Mouse (Mus musculus) adrenal gland, adult (tissue): Measurements from ENCODE around the gene Lrmda.

ENCODE experiments used
- DNase-seq, 2 experiments: peaks; one replicate each; pipeline ENCODE4 v3.0.0; 2022 to 2023; ENCODE audit warnings: low spot score in 1 of 2; ENCODE audit not compliant: inconsistent age in 2 of 2

The Lrmda gene

GRCm38 (mm10) chr14:22817346-22818201 lies 798.1 kb downstream of the Lrmda start:
- peak; percentile 52 to 84 for DNase-seq

- no peak for DNase-seq
These were observed 798.7 kb downstream of the Lrmda start for GRCm38 (mm10) chr14:22818202-22818530.

GRCm38 (mm10) chr14:22822942-22823341 lies 803.4 kb downstream of the Lrmda start:
- DNase-seq: no peak

- DNase-seq: no peak
These were observed 807.3 kb downstream of the Lrmda start for GRCm38 (mm10) chr14:22826825-22827224.

- peak in 1 of 2 experiments; percentile 52 for DNase-seq
These were observed 817.5 kb downstream of the Lrmda start for GRCm38 (mm10) chr14:22837058-22837457.

- DNase-seq: no peak
These were observed 821.6 kb downstream of the Lrmda start for GRCm38 (mm10) chr14:22841136-22841535.

- DNase-seq: peak in 1 of 2 experiments; percentile 63
These were observed 824.5 kb downstream of the Lrmda start for GRCm38 (mm10) chr14:22844006-22844405.

GRCm38 (mm10) chr14:22845401-22845800 lies 825.9 kb downstream of the Lrmda start:
- no peak for DNase-seq

GRCm38 (mm10) chr14:22847011-22847786 lies 827.7 kb downstream of the Lrmda start:
- DNase-seq: peak in 1 of 2 experiments; percentile 69

- peak in 1 of 2 experiments; percentile 61 for DNase-seq
These were observed 829.6 kb downstream of the Lrmda start for GRCm38 (mm10) chr14:22849108-22849507.

- no peak for DNase-seq
These were observed 841.1 kb downstream of the Lrmda start for GRCm38 (mm10) chr14:22860631-22861030.

GRCm38 (mm10) chr14:22864132-22864531 lies 844.6 kb downstream of the Lrmda start:
- DNase-seq: no peak

- DNase-seq: no peak
These were observed 855.1 kb downstream of the Lrmda start for GRCm38 (mm10) chr14:22874584-22874983.

- peak; percentile 53 to 65 for DNase-seq
These were observed 867.7 kb downstream of the Lrmda start for GRCm38 (mm10) chr14:22887182-22887581.

- DNase-seq: no peak
These were observed 879.8 kb downstream of the Lrmda start for GRCm38 (mm10) chr14:22899312-22899711.

- no peak for DNase-seq
These were observed 882.6 kb downstream of the Lrmda start for GRCm38 (mm10) chr14:22902116-22902515.

GRCm38 (mm10) chr14:22902914-22903313 lies 883.4 kb downstream of the Lrmda start:
- DNase-seq: no peak

- DNase-seq: peak; percentile 39 to 63
These were observed 886.5 kb downstream of the Lrmda start for GRCm38 (mm10) chr14:22905741-22906667.

- peak; percentile 73 to 89 for DNase-seq
These were observed 887.2 kb downstream of the Lrmda start for GRCm38 (mm10) chr14:22906716-22907115.

GRCm38 (mm10) chr14:22907221-22907620 lies 887.7 kb downstream of the Lrmda start:
- DNase-seq: peak; percentile 66 to 73

- no peak for DNase-seq
These were observed 888.5 kb downstream of the Lrmda start for GRCm38 (mm10) chr14:22908006-22908405.
